Mouse (Mus musculus) E14TG2a.4 (cell line): ENCODE measurements around the gene Casp1.

Experiments used
- CTCF ChIP-seq: conservative IDR thresholded peaks from 2 replicates; pipeline ENCODE4 v1.5.1; 2014; ENCODE audit warnings: low read length
- NANOG ChIP-seq: IDR thresholded peaks from 2 replicates; pipeline ENCODE4 v1.6.1; 2014; ENCODE audit warnings: borderline replicate concordance, low read length, mixed read lengths

DNA sequence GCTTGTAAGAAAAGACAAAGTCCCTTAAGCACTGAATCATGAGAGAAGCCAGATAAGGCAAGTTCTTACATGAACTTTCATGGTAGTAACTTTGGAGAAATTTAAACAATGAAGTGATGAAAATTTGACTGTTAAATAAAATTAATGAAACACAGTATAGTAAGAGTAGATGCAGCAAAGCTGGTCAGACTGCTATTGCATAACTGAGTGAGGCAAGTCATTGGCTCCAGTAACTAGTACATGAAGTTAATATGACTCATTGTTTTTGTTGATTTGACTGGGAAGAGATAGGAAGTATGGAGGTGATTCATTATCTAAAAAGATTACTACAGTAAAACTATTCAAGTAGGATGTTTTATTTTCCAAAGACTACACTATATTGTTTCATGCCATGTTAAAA is 58.5 kb downstream of the Casp1 start:
- no peak for TF ChIP-seq CTCF
- no peak for TF ChIP-seq NANOG
